Mouse (Mus musculus) lung, embryonic 16.5 days (tissue): ENCODE data around the gene Gm21905. TPM values are rescaled to one million over a fixed set of nuclear protein-coding genes. Genes with fewer than 3 reads are reported as not detected.

Experiments used
- polyA plus RNA-seq: library from polyadenylated mRNA; unstranded; fragments of >200 nt; fragmentation: Nextera tagmentation; extraction: Ambion mirVana; gene quantifications from 2 replicates; pipeline ENCODE4 v1.2.1, GENCODE M21; 2015

Gm21905 gene
- polyA plus RNA-seq, 1 experiment from 2014 or later, result not detected

Other genes with a start within 250 kb of the Gm21905 start
- gene Atp8a1, start 99.0 kb downstream of the Gm21905 start, polyA plus RNA-seq, result 55.2 and 57.3 TPM in 2 replicates
- not detected in 2 replicates for gene Gm5108, start 4.8 kb downstream of the Gm21905 start, polyA plus RNA-seq
- gene Grxcr1, start 85.4 kb upstream of the Gm21905 start, polyA plus RNA-seq, result not detected in 2 replicates